Mouse (Mus musculus): ENCODE results near the gene Ctla2a.
"Not testable (repeated sequence)": the region's sequence is repeated elsewhere in the genome, so short reads cannot be mapped to it uniquely, and the experiment has no call there.

Gene Ctla2a

GRCm38 (mm10) chr13:60936500-60936901 is at the start of gene Ctla2a, which contains the start of gene Gm49391:
TSS of gene Ctla2a (minus strand) at chr13:60936625.
TSS of gene Gm49391 (minus strand) at chr13:60936571.
- peak in 1 of 2 experiments; percentile 3 for DNase-seq (ENCODE audit: low spot score in 2 of 2)

GRCm38 (mm10) chr13:60972319-60972718 is 35.9 kb upstream of the Ctla2a start:
- DNase-seq (ENCODE audit: low spot score in 2 of 2), result not testable (repeated sequence)

DNA sequence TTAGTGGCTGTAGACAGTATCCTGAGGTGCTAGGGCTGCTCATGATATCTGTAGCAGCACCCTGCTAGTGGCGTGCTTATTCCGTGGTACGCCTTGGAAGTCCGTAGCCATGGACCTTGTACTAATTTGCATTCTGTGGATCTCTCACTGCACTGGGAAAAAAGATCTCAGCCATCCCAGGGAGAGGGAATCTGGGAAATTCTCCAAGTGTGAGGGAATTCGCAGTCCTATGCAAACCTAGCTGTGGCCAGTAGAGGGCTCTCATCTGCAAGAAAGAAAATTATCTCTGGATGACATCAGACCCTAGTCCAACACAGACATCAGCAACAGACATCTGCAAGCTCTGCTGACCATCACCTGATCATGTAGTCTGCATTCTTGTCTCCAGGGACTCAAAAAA is 27.6 kb upstream of the Ctla2a start:
- not testable (repeated sequence) for DNase-seq (ENCODE audit: low spot score in 2 of 2)

GRCm38 (mm10) chr13:60961706-60962105 is 25.3 kb upstream of the Ctla2a start:
- DNase-seq (ENCODE audit: low spot score in 2 of 2), result no peak

- not testable (repeated sequence) for DNase-seq (ENCODE audit: low spot score in 2 of 2)
Measured at GRCm38 (mm10) chr13:60941884-60942283, 5.5 kb upstream of the Ctla2a start, which contains the start of gene Tpbpa. TSS of gene Tpbpa (minus strand) at chr13:60941984.

DNA sequence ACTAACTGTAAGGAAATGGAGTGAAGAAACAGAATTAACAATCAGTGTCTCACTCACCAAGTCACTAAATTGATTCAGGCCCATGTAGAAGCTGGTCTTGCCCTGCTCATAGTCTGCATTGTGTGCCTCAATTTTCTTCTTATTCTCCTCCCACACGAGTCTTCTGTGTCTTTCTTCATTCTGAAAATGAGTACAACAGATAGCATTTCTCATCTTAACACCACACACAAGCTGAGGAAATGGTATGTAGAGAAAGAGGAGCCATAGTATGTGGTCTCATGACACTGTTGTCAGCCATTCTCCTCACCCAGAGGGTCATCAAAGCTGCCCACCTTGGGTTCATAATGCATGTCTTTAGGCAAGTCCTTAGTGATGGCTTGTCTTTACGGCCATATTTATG is 935 bp downstream of the Ctla2a start, which contains the start of gene Gm49393:
Gm49393 (minus strand) TSS at position 101 of the 400 bp plus-strand sequence.
- not testable (repeated sequence) for DNase-seq (ENCODE audit: low spot score in 2 of 2)

DNA sequence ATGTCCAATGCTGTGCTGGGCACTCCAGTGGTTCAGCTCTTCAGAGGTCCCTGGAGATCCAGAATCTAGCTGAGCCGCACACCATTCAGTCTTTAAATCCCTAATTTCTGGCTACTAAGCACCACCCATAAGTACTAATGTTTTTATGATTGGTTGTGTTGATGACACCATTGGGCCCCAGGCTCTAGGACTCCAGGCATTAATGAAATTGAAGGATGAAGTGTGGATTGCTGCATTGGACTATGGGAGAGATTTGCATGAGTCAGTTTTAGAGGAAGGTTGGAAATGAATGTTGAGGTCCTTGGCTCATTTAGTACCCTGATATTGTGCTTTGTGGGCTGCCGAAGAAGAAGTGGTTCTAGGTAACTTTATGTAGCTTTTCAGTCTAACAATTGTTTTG is 31.6 kb downstream of the Ctla2a start, which contains the start of gene Tpbpb:
Tpbpb (minus strand) TSS at position 101 of the 400 bp plus-strand sequence.
- DNase-seq (ENCODE audit: low spot score in 2 of 2), result not testable (repeated sequence)

- peak; percentile 4 to 14 for DNase-seq (ENCODE audit: low spot score in 2 of 2)
Measured at GRCm38 (mm10) chr13:60897328-60897727, 39.1 kb downstream of the Ctla2a start, which contains the start of gene Ctla2b. TSS of gene Ctla2b (minus strand) at chr13:60897447.

GRCm38 (mm10) chr13:60896794-60897193 is 39.6 kb downstream of the Ctla2a start, which contains the start of gene Gm49392:
TSS of gene Gm49392 (minus strand) at chr13:60896894.
- not testable (repeated sequence) for DNase-seq (ENCODE audit: low spot score in 2 of 2)

- DNase-seq (ENCODE audit: low spot score in 2 of 2), result no peak
Measured at GRCm38 (mm10) chr13:60895406-60896160, 40.8 kb downstream of the Ctla2a start.

DNA sequence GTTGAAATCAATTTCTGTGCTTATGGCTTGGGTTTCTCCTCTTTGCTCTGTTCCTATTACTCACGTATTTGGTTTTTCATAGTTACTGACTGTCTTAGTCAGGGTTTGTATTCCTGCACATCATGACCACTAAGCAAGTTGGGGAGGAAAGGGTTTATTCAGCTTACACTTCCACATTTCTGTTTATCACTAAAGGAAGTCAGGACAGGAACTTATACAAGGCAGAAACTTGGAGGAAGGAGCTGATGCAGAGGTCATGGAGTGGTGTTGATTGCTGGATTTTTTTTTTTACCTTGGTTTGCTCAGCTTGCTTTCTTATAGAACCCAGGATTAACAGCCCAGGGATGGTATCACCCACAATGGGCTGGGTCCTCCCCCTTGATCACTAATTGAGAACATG is 44.1 kb downstream of the Ctla2a start:
- DNase-seq (ENCODE audit: low spot score in 2 of 2), result no peak

All from frontal cortex, postnatal 10 days (tissue).